24 mouse cellular contexts compared by ENCODE assay signal in the genomic region with DNA sequence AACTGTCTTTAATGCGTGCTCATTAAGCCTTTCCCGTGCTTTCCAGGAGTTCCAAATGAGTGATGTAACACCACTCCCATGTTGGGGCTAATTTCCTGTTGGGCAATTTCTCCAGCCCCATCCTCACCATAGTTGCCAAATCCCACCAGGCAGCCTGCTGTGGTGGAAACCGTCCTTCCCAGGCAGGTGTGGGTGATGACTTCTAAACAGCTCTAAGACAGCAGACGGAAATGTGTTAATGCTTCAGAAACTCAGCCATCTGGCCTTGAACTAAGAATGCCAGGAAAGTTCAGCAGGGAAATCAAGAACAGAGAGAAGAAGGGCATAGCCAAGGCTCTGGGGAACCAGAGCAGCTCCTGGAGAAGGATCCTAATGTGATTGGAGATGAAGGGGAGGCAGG.
DNase-seq lines count a peak whose midpoint lies in the region; ATAC-seq and TF ChIP-seq lines count a peak whose summit lies in the region.
"Had no signal": no experiment of that assay in that cellular context is flagged by ENCODE, and none has a peak within 500 bp of the region (broad histone marks: within the 10 kb centered on the region; RNA-seq: fewer than 3 reads in every experiment).

No protein-coding gene starts in this region.

- no peak overlapping the region for H3K9ac ChIP-seq in forebrain, embryonic 13.5 days
- H3K9ac ChIP-seq in forebrain, embryonic 11.5 days (ENCODE audit: low read length): no peak overlapping the region
- H3K9ac ChIP-seq: heart, embryonic 13.5 days; hindbrain, embryonic 13.5 days; intestine, embryonic 15.5 days; liver, embryonic 13.5 days; lung, embryonic 14.5 days; stomach, embryonic 15.5 days had no signal

- 61% methylated on average over 4 of the region's 4 CpGs for WGBS in forebrain, embryonic 13.5 days
- 61% methylated on average over 4 of the region's 4 CpGs for WGBS in forebrain, embryonic 11.5 days

- intact Hi-C loops in left cerebral cortex, postnatal 4 days (cut with DNase I): no loop called here

- no peak for TF ChIP-seq CTCF in brain, embryonic 14.5 days (IDR thresholded peaks at IDR 0.05; ENCODE audit: borderline replicate concordance, extremely low read depth, insufficient read depth, insufficient read length)

- peak; percentile 78; the same call in 1 of the 2 replicates for ATAC-seq in forebrain, embryonic 13.5 days
- ATAC-seq in forebrain, embryonic 11.5 days (replicated peaks; ENCODE audit: low FRiP score): no peak
- ATAC-seq: intestine, embryonic 15.5 days; midbrain, embryonic 16.5 days had no signal

- no peak for TF ChIP-seq POLR2A in brain, embryonic 14.5 days (IDR thresholded peaks at IDR 0.05; ENCODE audit: borderline replicate concordance, extremely low read depth, insufficient read depth, insufficient read length, poor library complexity, severe bottlenecking)

- DNase-seq in forebrain, embryonic 11.5 days (ENCODE audit: low spot score): no peak
- peak; percentile 73 for DNase-seq in left cerebral cortex, postnatal 4 days
- no peak for DNase-seq in left cerebral cortex, adult 8-10 months (ENCODE audit: low spot score in 2 of 2)
- peak; percentile 69 for DNase-seq in brain, embryonic 14.5 days (ENCODE audit: low read depth)
- DNase-seq in cerebellum, postnatal 10 days: peak; percentile 56 to 78
- DNase-seq in kidney, postnatal 14 days: no peak
- no peak for DNase-seq in urinary bladder, adult 2 months (ENCODE audit: low spot score)
- DNase-seq: adrenal gland, postnatal 36 days; gastrocnemius, postnatal 25 days; heart, adult 2 months; heart, postnatal 14 days; kidney, adult 8-10 months; kidney, postnatal 10 days; liver, embryonic 13.5 days; lung, embryonic 14.5 days; thymus, postnatal 25 days had no signal

- no peaks in the 10 kb centered on the region for H3K9me3 ChIP-seq in forebrain, embryonic 13.5 days (replicated peaks)
- no peaks in the 10 kb centered on the region for H3K9me3 ChIP-seq in forebrain, embryonic 11.5 days (ENCODE audit: control insufficient read depth, low read length)
- H3K9me3 ChIP-seq: heart, embryonic 13.5 days; hindbrain, embryonic 13.5 days; intestine, embryonic 15.5 days; liver, embryonic 13.5 days; stomach, embryonic 15.5 days had no signal

- H3K4me2 ChIP-seq in forebrain, embryonic 13.5 days: no peak overlapping the region
- no peak overlapping the region for H3K4me2 ChIP-seq in forebrain, embryonic 11.5 days (ENCODE audit: low read depth, low read length, severe bottlenecking)
- H3K4me2 ChIP-seq: heart, embryonic 13.5 days; hindbrain, embryonic 13.5 days; intestine, embryonic 15.5 days; liver, embryonic 13.5 days; lung, embryonic 14.5 days; stomach, embryonic 15.5 days had no signal

- H3K4me3 ChIP-seq in forebrain, embryonic 13.5 days: no peak overlapping the region
- H3K4me3 ChIP-seq in forebrain, embryonic 11.5 days (ENCODE audit: low read depth, low read length): no peak overlapping the region
- H3K4me3 ChIP-seq: heart, adult 2 months; heart, embryonic 13.5 days; hindbrain, embryonic 13.5 days; intestine, embryonic 15.5 days; layer of hippocampus, adult 2 months; liver, embryonic 13.5 days; stomach, embryonic 15.5 days had no signal

- no peaks in the 10 kb centered on the region for H3K36me3 ChIP-seq in forebrain, embryonic 13.5 days (ENCODE audit: poor library complexity, severe bottlenecking)
- H3K36me3 ChIP-seq in forebrain, embryonic 11.5 days (ENCODE audit: control insufficient read depth, insufficient read depth, low read length): no peaks in the 10 kb centered on the region
- H3K36me3 ChIP-seq: heart, embryonic 13.5 days; hindbrain, embryonic 13.5 days; intestine, embryonic 15.5 days; liver, embryonic 13.5 days; stomach, embryonic 15.5 days had no signal

- H3K27ac ChIP-seq in forebrain, embryonic 13.5 days: no peak overlapping the region
- no peak overlapping the region for H3K27ac ChIP-seq in forebrain, embryonic 11.5 days (ENCODE audit: low read depth, low read length)
- H3K27ac ChIP-seq: heart, adult 2 months; heart, embryonic 13.5 days; hindbrain, embryonic 13.5 days; intestine, embryonic 15.5 days; layer of hippocampus, adult 2 months; liver, embryonic 13.5 days; macrophage; stomach, embryonic 15.5 days had no signal

- no peaks in the 10 kb centered on the region for H3K4me1 ChIP-seq in forebrain, embryonic 13.5 days
- H3K4me1 ChIP-seq in forebrain, embryonic 11.5 days (replicated peaks; ENCODE audit: control insufficient read depth, insufficient read depth, low read length): no peaks in the 10 kb centered on the region
- H3K4me1 ChIP-seq: heart, embryonic 13.5 days; hindbrain, embryonic 13.5 days; intestine, embryonic 15.5 days; liver, embryonic 13.5 days; stomach, embryonic 15.5 days had no signal

- H3K27me3 ChIP-seq in forebrain, embryonic 13.5 days: no peaks in the 10 kb centered on the region
- H3K27me3 ChIP-seq in forebrain, embryonic 11.5 days (ENCODE audit: control insufficient read depth, insufficient read depth, low read length): no peaks in the 10 kb centered on the region
- H3K27me3 ChIP-seq: heart, embryonic 13.5 days; hindbrain, embryonic 13.5 days; intestine, embryonic 15.5 days; liver, embryonic 13.5 days; stomach, embryonic 15.5 days had no signal

Comparison
In these comparisons a context has a peak if more than half of its experiments do, and no peak if none do; other contexts are left out.
1. DNase-seq: peak in left cerebral cortex, postnatal 4 days (single experiment), brain, embryonic 14.5 days (single experiment) and cerebellum, postnatal 10 days (2 of 2); none in forebrain, embryonic 11.5 days (single experiment), left cerebral cortex, adult 8-10 months (0 of 2), kidney, postnatal 14 days (single experiment) and urinary bladder, adult 2 months (single experiment).